8 mouse cellular contexts compared by ENCODE assay signal in the genomic region with DNA sequence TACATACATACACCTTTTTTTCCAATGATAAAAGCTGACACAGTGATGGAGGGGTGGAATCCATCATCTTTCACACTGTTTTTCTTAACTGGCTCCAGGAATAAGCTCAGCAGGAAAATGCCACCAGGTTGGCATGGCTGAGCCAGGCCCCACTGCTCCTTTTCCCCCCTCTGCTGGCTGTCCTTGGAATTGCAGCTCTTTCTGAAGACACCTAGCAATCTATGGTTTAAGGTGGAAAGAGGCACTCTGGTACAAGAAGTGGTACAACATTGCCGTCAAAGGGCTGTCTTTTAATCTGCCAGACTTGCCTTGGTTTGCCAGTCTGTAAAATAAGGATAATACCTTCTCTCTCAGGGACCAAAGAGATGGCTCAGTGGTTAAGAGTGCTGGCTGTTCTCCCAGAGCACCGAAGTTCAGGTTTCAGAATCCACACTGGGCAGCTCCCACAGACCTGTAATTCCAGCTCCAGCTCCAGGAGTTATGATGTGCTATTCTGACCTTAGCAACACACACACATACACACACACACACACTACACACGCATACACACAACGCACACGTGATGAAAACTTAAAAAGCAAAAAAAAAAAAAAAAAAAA. TPM values are rescaled to one million over a fixed set of nuclear protein-coding genes. Genes with fewer than 3 reads are reported as not detected.
DNase-seq lines count a peak whose midpoint lies in the region; ATAC-seq and TF ChIP-seq lines count a peak whose summit lies in the region.

No protein-coding gene starts in this region.

- H3K9me3 ChIP-seq in heart, embryonic 11.5 days (replicated peaks; ENCODE audit: control insufficient read depth, low read length), result no peaks in the 10 kb centered on the region
- H3K9me3 ChIP-seq in hindbrain, embryonic 15.5 days, result no peaks in the 10 kb centered on the region
- no peaks in the 10 kb centered on the region for H3K9me3 ChIP-seq in stomach, postnatal 0 days (ENCODE audit: control insufficient read depth, low read length)

- no peak for ATAC-seq in heart, embryonic 11.5 days (replicated peaks; ENCODE audit: insufficient number of reproducible peaks, low FRiP score, low TSS enrichment)
- peak; percentile 49; the same call in 1 of the 2 replicates for ATAC-seq in cerebellum, adult (ENCODE audit: insufficient number of reproducible peaks, low FRiP score, low TSS enrichment)
- peak; percentile 54; the same call in 1 of the 2 replicates for ATAC-seq in hindbrain, embryonic 15.5 days (ENCODE audit: low FRiP score, low read depth)
- ATAC-seq in stomach, postnatal 0 days (ENCODE audit: low FRiP score, low TSS enrichment), result no peak

- no peaks in the 10 kb centered on the region for H3K27me3 ChIP-seq in heart, embryonic 11.5 days (ENCODE audit: control insufficient read depth, insufficient read depth, low read length)
- no peaks in the 10 kb centered on the region for H3K27me3 ChIP-seq in hindbrain, embryonic 15.5 days
- no peaks in the 10 kb centered on the region for H3K27me3 ChIP-seq in stomach, postnatal 0 days (ENCODE audit: control insufficient read depth, insufficient read depth, low read length)

- H3K27ac ChIP-seq in heart, embryonic 11.5 days (ENCODE audit: low read depth, low read length), result no peak overlapping the region
- no peak overlapping the region for H3K27ac ChIP-seq in hindbrain, embryonic 15.5 days (replicated peaks)
- H3K27ac ChIP-seq in stomach, postnatal 0 days (replicated peaks), result no peak overlapping the region

- intact Hi-C loops in left cerebral cortex, postnatal 36 days (cut with DNase I), result loop anchor here (2.0 to 5.0 kb wide), 2 partner anchors 50 to 65 kb away; a partner anchor contains a TSS

- no peaks in the 10 kb centered on the region for H3K4me1 ChIP-seq in heart, embryonic 11.5 days (ENCODE audit: control insufficient read depth, insufficient read depth, low read length)
- no peaks in the 10 kb centered on the region for H3K4me1 ChIP-seq in hindbrain, embryonic 15.5 days (replicated peaks)
- no peaks in the 10 kb centered on the region for H3K4me1 ChIP-seq in stomach, postnatal 0 days (replicated peaks; ENCODE audit: control insufficient read depth, insufficient read depth)

- no peak overlapping the region for H3K4me2 ChIP-seq in heart, embryonic 11.5 days
- H3K4me2 ChIP-seq in hindbrain, embryonic 15.5 days, result no peak overlapping the region
- no peak overlapping the region for H3K4me2 ChIP-seq in stomach, postnatal 0 days (replicated peaks; ENCODE audit: low read depth)

- WGBS in heart, embryonic 11.5 days (ENCODE audit: insufficient replicate concordance), result 71% methylated on average over 5 of the region's 5 CpGs
- WGBS in hindbrain, embryonic 15.5 days, result 75% methylated on average over 5 of the region's 5 CpGs
- 70% methylated on average over 5 of the region's 5 CpGs for WGBS in stomach, postnatal 0 days

- TF ChIP-seq CTCF in stomach, postnatal 0 days (IDR thresholded peaks at IDR 0.05; ENCODE audit: low read depth), result peak; percentile 95

- H3K9ac ChIP-seq in heart, embryonic 11.5 days (ENCODE audit: low read depth, low read length), result no peak overlapping the region
- no peak overlapping the region for H3K9ac ChIP-seq in hindbrain, embryonic 15.5 days
- H3K9ac ChIP-seq in stomach, postnatal 0 days (ENCODE audit: low read length), result no peak overlapping the region

- peak; percentile 92 for DNase-seq in heart, adult 11 months
- DNase-seq in forelimb bud, embryonic 11.5 days (ENCODE audit: low read depth, low spot score), result peak; percentile 82
- peak; percentile 79 to 84 for DNase-seq in left cerebral cortex, postnatal 36 days (ENCODE audit: low spot score in 2 of 2)
- DNase-seq in neural tube, embryonic 10.5 days (ENCODE audit: extremely low spot score, low spot score), result peak; percentile 86
- DNase-seq in stomach, postnatal 0 days (ENCODE audit: low spot score), result peak; percentile 83

- no peak for TF ChIP-seq EP300 in stomach, postnatal 0 days (optimal IDR thresholded peaks at IDR 0.05)

- H3K36me3 ChIP-seq in heart, embryonic 11.5 days (ENCODE audit: control insufficient read depth, insufficient read depth, low read length), result no peaks in the 10 kb centered on the region
- no peaks in the 10 kb centered on the region for H3K36me3 ChIP-seq in hindbrain, embryonic 15.5 days
- H3K36me3 ChIP-seq in stomach, postnatal 0 days (ENCODE audit: control insufficient read depth, insufficient read depth, low read length), result no peaks in the 10 kb centered on the region

- no peak overlapping the region for H3K4me3 ChIP-seq in heart, embryonic 11.5 days (ENCODE audit: low read depth, low read length)
- H3K4me3 ChIP-seq in hindbrain, embryonic 15.5 days, result no peak overlapping the region
- no peak overlapping the region for H3K4me3 ChIP-seq in stomach, postnatal 0 days (ENCODE audit: low read depth, low read length)

RNA-seq across cellular contexts. Expression of a gene that starts 25.9 kb away (rescaled TPM):
- 14.6 and 14.8 TPM in 2 replicates for polyA plus RNA-seq in heart, embryonic 11.5 days (2014; fragmentation: Nextera tagmentation; extraction: Ambion mirVana)
- 34.2 and 39.0 TPM in 2 replicates for polyA plus RNA-seq in hindbrain, embryonic 15.5 days (2015; fragmentation: Nextera tagmentation; extraction: Ambion mirVana)
- 10 to 100 TPM; 48.0 to 51.6 TPM for total RNA-seq in left cerebral cortex, postnatal 36 days (2021)
- 11.0 and 12.0 TPM in 2 replicates for polyA plus RNA-seq in stomach, postnatal 0 days (2015; fragmentation: Nextera tagmentation; extraction: Ambion mirVana)

RNA-seq across cellular contexts. Expression of a gene that starts 31.1 kb away (rescaled TPM):
- polyA plus RNA-seq in heart, embryonic 11.5 days (2014; fragmentation: Nextera tagmentation; extraction: Ambion mirVana), result 189 and 200 TPM in 2 replicates
- polyA plus RNA-seq in hindbrain, embryonic 15.5 days (2015; fragmentation: Nextera tagmentation; extraction: Ambion mirVana), result 164 and 175 TPM in 2 replicates
- total RNA-seq in left cerebral cortex, postnatal 36 days (2021), result 100 to 1,000 TPM in 1 of 2 experiments, 10 to 100 TPM in 1; 99.3 to 152 TPM
- polyA plus RNA-seq in stomach, postnatal 0 days (2015; fragmentation: Nextera tagmentation; extraction: Ambion mirVana), result 110 and 115 TPM in 2 replicates

RNA-seq across cellular contexts. Expression of a gene that starts 51.2 kb away (rescaled TPM):
- polyA plus RNA-seq in heart, embryonic 11.5 days (2014; fragmentation: Nextera tagmentation; extraction: Ambion mirVana), result 0.27 and 0.35 TPM in 2 replicates
- polyA plus RNA-seq in hindbrain, embryonic 15.5 days (2015; fragmentation: Nextera tagmentation; extraction: Ambion mirVana), result 6.9 and 8.1 TPM in 2 replicates
- 10 to 100 TPM; 19.8 to 29.7 TPM for total RNA-seq in left cerebral cortex, postnatal 36 days (2021)
- polyA plus RNA-seq in stomach, postnatal 0 days (2015; fragmentation: Nextera tagmentation; extraction: Ambion mirVana), result 2.7 and 3.4 TPM in 2 replicates

Comparison
In these comparisons a context has a peak if more than half of its experiments do, and no peak if none do; other contexts are left out.
1. ATAC-seq: peak in cerebellum, adult (single experiment) and hindbrain, embryonic 15.5 days (single experiment); none in heart, embryonic 11.5 days (single experiment) and stomach, postnatal 0 days (single experiment).
2. Peak in every context shown above with its lines, with median percentiles within 50 percentile points of each other: DNase-seq.